Mouse (Mus musculus) forebrain, embryonic 13.5 days (tissue): ENCODE data around the gene Cep72. TPM values are rescaled to one million over a fixed set of nuclear protein-coding genes. Genes with fewer than 3 reads are reported as not detected.
"Not testable (repeated sequence)": the region's sequence is repeated elsewhere in the genome, so short reads cannot be mapped to it uniquely, and the experiment has no call there.

Experiments used
- ATAC-seq: fragments of 200-750 bp; cut with Nextera tagmentation; 2 replicates; pipeline ENCODE4 v1.8.0; 2017
- H3K27ac ChIP-seq: fragments of 300-500 bp; sonication (generic); 2 replicates; pipeline ENCODE4 v1.5.1; 2015; ENCODE audit warnings: inconsistent platforms, mild to moderate bottlenecking, moderate library complexity
- H3K27me3 ChIP-seq: fragments of 300-500 bp; sonication (generic); 2 replicates; pipeline ENCODE4 v1.6.1; 2015; ENCODE audit warnings: mild to moderate bottlenecking, inconsistent platforms
- H3K36me3 ChIP-seq: fragments of 300-500 bp; sonication (generic); 2 replicates; pipeline ENCODE4 v1.6.1; 2015; ENCODE audit warnings: mild to moderate bottlenecking, inconsistent platforms; ENCODE audit not compliant: poor library complexity, severe bottlenecking
- H3K4me1 ChIP-seq: fragments of 300-500 bp; sonication (generic); 2 replicates; pipeline ENCODE4 v1.6.1; 2015; ENCODE audit warnings: inconsistent platforms
- H3K4me2 ChIP-seq: fragments of 300-500 bp; sonication (generic); 2 replicates; pipeline ENCODE4 v1.6.1; 2015; ENCODE audit warnings: inconsistent platforms, mild to moderate bottlenecking, moderate library complexity
- H3K4me3 ChIP-seq: fragments of 300-500 bp; sonication (generic); 2 replicates; pipeline ENCODE4 v1.5.1; 2015; ENCODE audit warnings: mild to moderate bottlenecking, inconsistent platforms
- H3K9ac ChIP-seq: fragments of 300-500 bp; sonication (generic); 2 replicates; pipeline ENCODE4 v1.6.1; 2015; ENCODE audit warnings: mild to moderate bottlenecking, inconsistent platforms
- H3K9me3 ChIP-seq: fragments of 300-500 bp; sonication (generic); replicated peaks from 2 replicates; pipeline ENCODE4 v1.6.1; 2016; ENCODE audit warnings: inconsistent platforms
- whole genome bisulfite sequencing: fragments of 180-500 bp; shearing (Covaris S2); methylation state at CpG from one replicate; pipeline ENCODE4 v1.1.7; 2015; 5-methylcytosine and 5-hydroxymethylcytosine counted together
- polyA plus RNA-seq: library from polyadenylated mRNA; unstranded; fragments of >200 nt; fragmentation: Nextera tagmentation; extraction: Ambion mirVana; gene quantifications from 2 replicates; pipeline ENCODE4 v1.2.1, GENCODE M21; 2015

Cep72 gene
- polyA plus RNA-seq, 1 experiment from 2014 or later = 15.0 TPM

- not testable (repeated sequence) for H3K4me2 ChIP-seq, ATAC-seq, H3K36me3 ChIP-seq, H3K9ac ChIP-seq, H3K4me1 ChIP-seq, H3K9me3 ChIP-seq, H3K27ac ChIP-seq, H3K4me3 ChIP-seq, H3K27me3 ChIP-seq
- WGBS = 73% methylated on average over 1 of the region's 1 CpGs
Measured at GRCm38 (mm10) chr13:74071244-74071643, 9.1 kb upstream of the Cep72 start.

GRCm38 (mm10) chr13:74066576-74066975 is 4.5 kb upstream of the Cep72 start:
- no peak overlapping the region for H3K4me2 ChIP-seq
- no peaks in the 10 kb centered on the region for H3K36me3 ChIP-seq
- H3K9me3 ChIP-seq = no peaks in the 10 kb centered on the region
- no peaks in the 10 kb centered on the region for H3K4me1 ChIP-seq
- H3K27me3 ChIP-seq = no peaks in the 10 kb centered on the region
- H3K4me3 ChIP-seq = no peak overlapping the region
- no peak for ATAC-seq
- no peak overlapping the region for H3K27ac ChIP-seq
- H3K9ac ChIP-seq = no peak overlapping the region
- 85% methylated on average over 1 of the region's 1 CpGs for WGBS

DNA sequence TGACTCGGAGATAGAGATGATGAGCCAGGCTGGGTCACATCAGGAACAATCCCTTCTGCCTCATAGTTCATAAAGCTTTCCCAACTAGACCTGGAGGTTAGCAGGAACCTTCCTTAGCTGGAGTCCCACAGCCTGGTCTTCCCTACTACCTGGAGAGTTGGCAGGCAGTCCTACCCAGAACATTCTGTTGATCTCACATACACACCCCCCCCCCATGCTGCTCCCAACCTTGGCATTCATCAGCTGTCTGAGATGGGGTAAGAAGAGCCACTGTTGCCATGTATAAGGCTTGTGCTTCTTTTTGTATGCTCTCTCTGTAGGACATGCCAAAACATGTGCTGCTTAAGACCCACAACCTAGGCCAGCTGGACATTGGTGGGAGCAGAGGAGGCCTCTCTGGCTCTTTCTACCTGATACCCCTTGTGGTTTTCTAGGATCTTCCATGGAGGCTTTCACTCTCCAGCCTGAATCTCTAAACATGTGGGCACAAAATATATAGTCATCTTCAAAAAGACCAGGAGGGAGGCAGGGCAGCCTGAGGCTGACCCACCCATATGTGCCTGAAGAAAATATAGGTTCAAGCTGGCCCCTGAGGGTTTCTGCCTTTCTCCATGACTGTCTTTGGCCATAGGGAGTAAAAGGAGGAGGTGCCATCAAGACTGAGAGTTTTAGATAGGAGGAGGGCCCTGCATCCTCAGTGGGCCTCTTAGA is 1.4 kb upstream of the Cep72 start:
- peaks cover 7% of the 10 kb centered on the region; the same call in 1 of the 2 replicates for H3K4me1 ChIP-seq
- no peaks in the 10 kb centered on the region for H3K9me3 ChIP-seq
- no peaks in the 10 kb centered on the region for H3K36me3 ChIP-seq
- no peak overlapping the region for H3K4me3 ChIP-seq
- no peak for ATAC-seq
- WGBS = 83% methylated on average over 1 of the region's 1 CpGs
- no peak overlapping the region for H3K9ac ChIP-seq
- H3K27me3 ChIP-seq = no peaks in the 10 kb centered on the region
- H3K4me2 ChIP-seq = no peak overlapping the region
- no peak overlapping the region for H3K27ac ChIP-seq

- Histone ChIP-seq H3K27me3 (no peaks in the 10 kb centered on the region), H3K27ac (no peak overlapping the region), H3K36me3 (peaks cover 6% of the 10 kb centered on the region), H3K9ac (peak overlapping the region; percentile 82; the same call in 1 of the 2 replicates), H3K4me2 (peak overlapping the region; percentile 57), H3K4me3 (peak overlapping the region; percentile 84), H3K9me3 (no peaks in the 10 kb centered on the region), H3K4me1 (peaks cover 7% of the 10 kb centered on the region; the same call in 1 of the 2 replicates)
- WGBS = 34% methylated on average over 10 of the region's 11 CpGs
- no peak; the same call in 1 of the 2 replicates for ATAC-seq
Measured at GRCm38 (mm10) chr13:74062378-74063128, 454 bp upstream of the Cep72 start.

- no peak overlapping the region for H3K27ac ChIP-seq
- H3K4me2 ChIP-seq = no peak overlapping the region
- H3K36me3 ChIP-seq = peaks cover 26% of the 10 kb centered on the region
- WGBS = 93% methylated on average over 9 of the region's 9 CpGs
- H3K4me3 ChIP-seq = no peak overlapping the region
- ATAC-seq = no peak
- no peaks in the 10 kb centered on the region for H3K27me3 ChIP-seq
- H3K9me3 ChIP-seq = no peaks in the 10 kb centered on the region
- H3K4me1 ChIP-seq = peaks cover 7% of the 10 kb centered on the region; the same call in 1 of the 2 replicates
- no peak overlapping the region for H3K9ac ChIP-seq
Measured at GRCm38 (mm10) chr13:74058081-74058480, 4.0 kb downstream of the Cep72 start.

DNA sequence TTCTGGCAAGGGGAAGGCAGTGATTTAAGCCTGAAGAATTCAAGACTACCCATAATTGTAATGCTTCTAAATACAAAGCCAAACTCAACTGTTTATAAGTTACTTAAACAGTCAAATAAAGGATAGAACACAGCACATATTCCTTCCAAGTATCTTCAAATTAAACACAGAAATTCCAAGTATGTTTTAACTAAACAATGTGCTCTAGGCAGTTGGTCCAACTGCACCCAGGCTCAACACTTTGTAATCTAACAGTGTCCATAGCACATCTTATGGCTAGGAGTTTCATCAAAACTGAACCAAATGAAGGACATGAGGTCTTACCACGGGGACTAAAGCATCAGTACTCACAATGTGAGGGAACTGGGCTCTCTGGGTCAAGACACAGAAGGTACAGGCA is 5.9 kb downstream of the Cep72 start:
- no peak overlapping the region for H3K9ac ChIP-seq
- H3K27ac ChIP-seq = no peak overlapping the region
- H3K36me3 ChIP-seq = peaks cover 28% of the 10 kb centered on the region
- H3K4me1 ChIP-seq = peaks cover 4% of the 10 kb centered on the region; the same call in 1 of the 2 replicates
- H3K4me2 ChIP-seq = no peak overlapping the region
- no peaks in the 10 kb centered on the region for H3K9me3 ChIP-seq
- ATAC-seq = no peak
- 80% methylated on average over 1 of the region's 1 CpGs for WGBS
- no peak overlapping the region for H3K4me3 ChIP-seq
- no peaks in the 10 kb centered on the region for H3K27me3 ChIP-seq

- Histone ChIP-seq H3K4me2 (no peak overlapping the region), H3K27me3 (no peaks in the 10 kb centered on the region), H3K36me3 (peaks cover 66% of the 10 kb centered on the region), H3K4me1 (no peaks in the 10 kb centered on the region), H3K9me3 (no peaks in the 10 kb centered on the region), H3K27ac (no peak overlapping the region), H3K4me3 (no peak overlapping the region), H3K9ac (no peak overlapping the region)
- ATAC-seq = no peak
- WGBS = 87% methylated on average over 3 of the region's 3 CpGs
Measured at GRCm38 (mm10) chr13:74039926-74040325, 22.2 kb downstream of the Cep72 start.

GRCm38 (mm10) chr13:74035776-74036175 is 26.3 kb downstream of the Cep72 start:
- Histone ChIP-seq H3K9ac (no peak overlapping the region), H3K4me1 (no peaks in the 10 kb centered on the region), H3K27me3 (no peaks in the 10 kb centered on the region), H3K27ac (no peak overlapping the region), H3K4me2 (no peak overlapping the region), H3K4me3 (no peak overlapping the region), H3K36me3 (peaks cover 52% of the 10 kb centered on the region), H3K9me3 (no peaks in the 10 kb centered on the region)
- WGBS = 91% methylated on average over 2 of the region's 2 CpGs
- ATAC-seq = no peak

DNA sequence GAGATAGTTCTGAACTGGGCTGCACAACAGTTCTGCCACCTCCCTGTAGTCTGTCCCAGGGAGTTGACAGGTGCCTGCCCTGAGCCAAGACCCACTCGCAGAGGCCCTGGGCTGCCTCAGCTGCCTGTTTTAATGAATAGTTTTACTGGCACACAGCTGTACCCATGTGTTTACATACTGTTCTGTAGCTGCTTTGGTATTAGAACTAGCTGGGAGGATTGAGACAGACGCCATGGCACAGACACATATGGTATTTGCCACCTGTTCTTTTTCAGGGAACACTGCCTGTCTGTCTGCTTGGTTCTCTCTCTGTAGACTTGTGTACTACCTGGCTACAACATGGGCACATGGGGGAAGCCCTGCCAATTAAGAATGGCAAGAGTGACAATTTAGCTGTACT is 27.3 kb downstream of the Cep72 start:
- H3K4me1 ChIP-seq = no peaks in the 10 kb centered on the region
- ATAC-seq = peak; percentile 70
- no peaks in the 10 kb centered on the region for H3K9me3 ChIP-seq
- no peak overlapping the region for H3K4me2 ChIP-seq
- no peak overlapping the region for H3K27ac ChIP-seq
- H3K27me3 ChIP-seq = no peaks in the 10 kb centered on the region
- H3K36me3 ChIP-seq = peaks cover 45% of the 10 kb centered on the region
- 73% methylated on average over 2 of the region's 2 CpGs for WGBS
- H3K9ac ChIP-seq = no peak overlapping the region
- H3K4me3 ChIP-seq = no peak overlapping the region

- no peaks in the 10 kb centered on the region for H3K9me3 ChIP-seq
- no peak for ATAC-seq
- peaks cover 28% of the 10 kb centered on the region for H3K36me3 ChIP-seq
- H3K4me2 ChIP-seq = no peak overlapping the region
- no peak overlapping the region for H3K9ac ChIP-seq
- WGBS = 82% methylated on average over 8 of the region's 8 CpGs
- H3K27me3 ChIP-seq = no peaks in the 10 kb centered on the region
- H3K4me1 ChIP-seq = no peaks in the 10 kb centered on the region
- H3K27ac ChIP-seq = no peak overlapping the region
- no peak overlapping the region for H3K4me3 ChIP-seq
Measured at GRCm38 (mm10) chr13:74031133-74031532, 31.0 kb downstream of the Cep72 start.

DNA sequence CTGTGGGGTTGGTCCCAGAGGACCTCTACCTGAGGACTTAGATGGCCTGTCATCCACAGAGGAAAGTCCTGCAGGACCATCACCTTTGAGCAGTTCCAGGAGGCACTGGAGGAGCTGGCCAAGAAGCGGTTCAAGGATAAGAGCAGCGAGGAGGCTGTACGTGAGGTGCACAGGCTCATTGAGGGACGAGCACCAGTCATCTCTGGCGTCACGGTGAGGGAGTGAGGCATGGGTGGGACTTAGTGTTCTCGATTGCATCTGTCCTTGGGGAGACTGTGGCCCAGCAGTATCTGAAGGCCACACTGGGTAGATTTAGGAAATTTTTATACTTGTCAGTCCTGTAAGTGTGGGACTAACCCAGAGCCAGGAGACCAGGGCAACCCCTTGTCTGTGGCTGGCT is 31.4 kb downstream of the Cep72 start:
- H3K36me3 ChIP-seq = peaks cover 26% of the 10 kb centered on the region
- no peak overlapping the region for H3K4me3 ChIP-seq
- no peak for ATAC-seq
- no peak overlapping the region for H3K9ac ChIP-seq
- H3K4me1 ChIP-seq = peaks cover under 1% of the 10 kb centered on the region; the same call in 1 of the 2 replicates
- no peak overlapping the region for H3K27ac ChIP-seq
- H3K27me3 ChIP-seq = no peaks in the 10 kb centered on the region
- 91% methylated on average over 7 of the region's 7 CpGs for WGBS
- H3K9me3 ChIP-seq = no peaks in the 10 kb centered on the region
- no peak overlapping the region for H3K4me2 ChIP-seq

DNA sequence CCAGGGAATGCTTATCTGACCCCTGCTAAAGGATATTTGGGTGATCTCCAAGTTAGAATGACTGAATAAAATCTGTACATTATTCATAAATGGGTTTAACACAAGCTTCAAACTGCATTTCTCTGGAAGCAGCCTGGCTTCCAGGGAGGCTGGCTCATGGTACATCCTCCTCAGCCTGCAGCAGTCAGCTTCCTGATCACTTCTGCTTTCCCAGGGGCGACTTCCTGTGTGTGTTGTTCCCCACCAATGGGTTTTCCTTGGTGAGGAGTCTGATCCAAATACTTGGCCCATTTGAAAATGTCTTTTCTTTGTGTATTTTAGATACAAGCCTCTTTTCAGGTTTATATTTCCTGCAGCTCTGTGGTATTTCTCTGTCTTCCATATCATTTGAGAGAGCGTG is 33.1 kb downstream of the Cep72 start:
- H3K36me3 ChIP-seq = peaks cover 23% of the 10 kb centered on the region
- no peak overlapping the region for H3K9ac ChIP-seq
- no peaks in the 10 kb centered on the region for H3K27me3 ChIP-seq
- H3K4me2 ChIP-seq = no peak overlapping the region
- WGBS = 91% methylated on average over 2 of the region's 2 CpGs
- no peak for ATAC-seq
- no peak overlapping the region for H3K27ac ChIP-seq
- H3K9me3 ChIP-seq = no peaks in the 10 kb centered on the region
- peaks cover 9% of the 10 kb centered on the region for H3K4me1 ChIP-seq
- no peak overlapping the region for H3K4me3 ChIP-seq
